Mouse (Mus musculus): Measurements from ENCODE around the gene Ctdspl. TPM values are rescaled to one million over a fixed set of nuclear protein-coding genes. Genes with fewer than 3 reads are reported as not detected.

The Ctdspl gene
- polyA plus RNA-seq, 1 experiment from 2014 or later: 5.6 TPM

DNA sequence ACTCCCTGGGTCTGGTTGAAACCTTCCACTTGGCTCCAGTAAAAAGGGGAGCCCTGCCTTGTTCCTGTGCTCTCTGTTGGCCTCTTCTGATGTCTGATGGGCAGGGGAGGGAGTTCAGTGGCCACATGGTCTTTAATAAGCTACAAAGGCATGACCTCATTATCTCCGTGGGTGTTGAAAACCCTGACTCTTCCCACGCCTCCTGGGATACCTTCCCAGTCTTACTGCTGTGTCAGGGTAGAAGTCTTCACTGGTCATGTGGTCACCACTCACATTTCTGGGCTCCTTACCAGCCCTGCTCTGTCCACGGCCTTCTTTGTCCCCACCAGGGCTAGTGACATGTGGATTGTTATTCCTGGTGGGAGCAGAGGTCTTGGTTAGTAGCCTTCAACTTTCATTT is 11.3 kb downstream of the Ctdspl start:
- no peak overlapping the region for H3K9ac ChIP-seq (replicated peaks)
- WGBS: 54% methylated on average over 3 of the region's 3 CpGs
- no peak for ATAC-seq (replicated peaks)

GRCm38 (mm10) chr9:118939410-118939809 is 13.2 kb downstream of the Ctdspl start:
- no peaks in the 10 kb centered on the region for H3K27me3 ChIP-seq
- no peaks in the 10 kb centered on the region for H3K36me3 ChIP-seq
- no peaks in the 10 kb centered on the region for H3K9me3 ChIP-seq
- H3K4me2 ChIP-seq (replicated peaks): no peak overlapping the region
- no peak overlapping the region for H3K4me3 ChIP-seq
- no peak overlapping the region for H3K9ac ChIP-seq (replicated peaks)
- H3K4me1 ChIP-seq: 0 out of 2 replicates have a peak, but pooled peaks cover 9% of the 10 kb centered on the region
- ATAC-seq (replicated peaks): no peak
- 44% methylated on average over 13 of the region's 13 CpGs for WGBS
- no peak overlapping the region for H3K27ac ChIP-seq (replicated peaks)

More for the DNA sequence above, 11.3 kb downstream of the Ctdspl start:
- Histone ChIP-seq H3K36me3 (no peaks in the 10 kb centered on the region), H3K4me3 (no peak overlapping the region), H3K27me3 (no peaks in the 10 kb centered on the region), H3K27ac (replicated peaks) (no peak overlapping the region), H3K4me2 (replicated peaks) (no peak overlapping the region), H3K4me1 (0 out of 2 replicates have a peak, but pooled peaks cover 9% of the 10 kb centered on the region), H3K9me3 (no peaks in the 10 kb centered on the region)

DNA sequence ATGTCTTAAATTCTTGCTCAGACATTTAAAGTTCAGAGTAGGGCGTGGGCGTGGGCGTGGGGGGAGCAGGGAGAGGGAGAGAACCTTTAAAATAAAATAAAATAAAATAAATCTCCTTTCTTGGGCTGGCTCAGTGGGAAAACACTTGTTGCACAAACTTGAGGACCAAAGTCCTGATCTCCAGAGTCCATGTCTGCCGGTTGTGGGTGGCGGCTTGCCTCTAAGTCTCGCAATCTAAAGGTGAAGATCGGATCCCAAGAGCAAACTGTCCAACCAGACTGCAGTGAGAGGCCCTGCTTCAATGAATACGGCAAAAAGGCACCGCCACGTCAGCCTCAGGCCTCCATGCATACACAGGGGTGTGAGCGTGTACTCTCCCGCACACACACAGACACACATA is 13.6 kb downstream of the Ctdspl start:
- H3K4me3 ChIP-seq: no peak overlapping the region
- no peak overlapping the region for H3K27ac ChIP-seq (replicated peaks)
- no peak for ATAC-seq (replicated peaks)
- no peak overlapping the region for H3K9ac ChIP-seq (replicated peaks)
- H3K36me3 ChIP-seq: no peaks in the 10 kb centered on the region
- no peak overlapping the region for H3K4me2 ChIP-seq (replicated peaks)
- H3K9me3 ChIP-seq: no peaks in the 10 kb centered on the region
- H3K27me3 ChIP-seq: no peaks in the 10 kb centered on the region
- 0 out of 2 replicates have a peak, but pooled peaks cover 9% of the 10 kb centered on the region for H3K4me1 ChIP-seq
- WGBS: 82% methylated on average over 12 of the region's 12 CpGs

DNA sequence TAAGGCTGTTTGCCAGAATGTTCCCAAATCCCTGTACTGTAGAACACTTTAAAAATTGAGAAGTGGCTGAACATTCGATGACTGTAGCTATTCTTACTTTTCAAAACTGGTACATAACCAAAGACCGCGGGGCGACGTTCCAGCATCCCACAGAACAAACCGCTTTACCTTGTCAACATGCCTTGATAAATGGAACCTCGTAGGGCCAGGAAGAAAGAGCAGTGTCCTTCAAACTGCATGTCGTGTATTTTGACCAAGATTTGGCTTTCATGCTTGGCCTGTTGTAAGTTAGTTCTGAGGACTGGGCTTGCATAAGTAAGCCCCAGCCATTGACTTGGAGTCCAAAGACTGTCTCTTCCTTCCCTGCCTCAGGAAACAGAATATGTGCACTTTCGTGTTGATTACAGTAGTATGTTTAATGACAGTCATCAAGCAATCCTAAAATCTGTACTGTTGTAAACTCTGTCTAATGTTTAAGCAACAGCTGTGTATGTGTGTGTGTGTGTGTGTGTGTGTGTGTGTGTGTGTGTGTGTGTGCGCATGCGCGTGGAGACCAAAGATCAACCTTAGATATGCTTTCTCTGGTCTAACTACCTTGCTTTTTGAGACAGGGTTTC is 14.4 kb downstream of the Ctdspl start:
- H3K4me1 ChIP-seq: 0 out of 2 replicates have a peak, but pooled peaks cover 9% of the 10 kb centered on the region
- ATAC-seq (replicated peaks): no peak
- H3K27ac ChIP-seq (replicated peaks): no peak overlapping the region
- H3K4me3 ChIP-seq: no peak overlapping the region
- H3K27me3 ChIP-seq: no peaks in the 10 kb centered on the region
- 73% methylated on average over 12 of the region's 12 CpGs for WGBS
- H3K9ac ChIP-seq (replicated peaks): no peak overlapping the region
- H3K9me3 ChIP-seq: no peaks in the 10 kb centered on the region
- no peaks in the 10 kb centered on the region for H3K36me3 ChIP-seq
- no peak overlapping the region for H3K4me2 ChIP-seq (replicated peaks)

DNA sequence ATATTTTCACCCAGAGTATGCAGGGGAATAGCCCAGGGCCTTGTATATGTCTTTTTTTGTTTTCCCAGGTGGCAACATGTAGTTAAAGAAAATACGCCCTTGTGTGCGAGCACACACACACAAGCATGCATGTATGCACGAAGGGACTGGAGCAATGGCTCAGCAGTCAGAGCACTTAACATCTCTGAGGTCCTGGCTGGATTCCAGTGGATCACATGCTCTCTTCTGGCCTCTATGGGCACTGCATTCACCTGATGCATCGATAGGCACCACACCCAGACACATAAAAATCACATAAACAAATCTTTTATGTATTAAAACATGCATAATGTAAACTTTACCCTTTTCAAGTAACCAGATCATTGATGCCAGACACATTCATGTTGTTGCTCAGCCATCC is 15.8 kb downstream of the Ctdspl start:
- Histone ChIP-seq H3K4me1 (0 out of 2 replicates have a peak, but pooled peaks cover 9% of the 10 kb centered on the region), H3K36me3 (no peaks in the 10 kb centered on the region), H3K27me3 (no peaks in the 10 kb centered on the region), H3K9me3 (no peaks in the 10 kb centered on the region), H3K4me3 (no peak overlapping the region), H3K4me2 (replicated peaks) (no peak overlapping the region), H3K9ac (replicated peaks) (no peak overlapping the region), H3K27ac (replicated peaks) (no peak overlapping the region)
- ATAC-seq (replicated peaks): no peak
- 85% methylated on average over 4 of the region's 4 CpGs for WGBS

- 58% methylated on average over 5 of the region's 5 CpGs for WGBS
- Histone ChIP-seq H3K4me2 (replicated peaks) (no peak overlapping the region), H3K9ac (replicated peaks) (no peak overlapping the region), H3K27ac (replicated peaks) (no peak overlapping the region), H3K36me3 (no peaks in the 10 kb centered on the region), H3K9me3 (no peaks in the 10 kb centered on the region), H3K27me3 (no peaks in the 10 kb centered on the region), H3K4me1 (0 out of 2 replicates have a peak, but pooled peaks cover 9% of the 10 kb centered on the region), H3K4me3 (no peak overlapping the region)
- no peak for ATAC-seq (replicated peaks)
Observed at GRCm38 (mm10) chr9:118943941-118944340, 17.7 kb downstream of the Ctdspl start.

- Histone ChIP-seq H3K4me2 (replicated peaks) (no peak overlapping the region), H3K4me1 (0 out of 2 replicates have a peak, but pooled peaks cover 7% of the 10 kb centered on the region), H3K9ac (replicated peaks) (no peak overlapping the region), H3K4me3 (no peak overlapping the region), H3K27me3 (no peaks in the 10 kb centered on the region), H3K27ac (replicated peaks) (no peak overlapping the region), H3K9me3 (no peaks in the 10 kb centered on the region), H3K36me3 (no peaks in the 10 kb centered on the region)
- no peak for ATAC-seq (replicated peaks)
- WGBS: 74% methylated on average over 12 of the region's 12 CpGs
Observed at GRCm38 (mm10) chr9:118944388-118944787, 18.1 kb downstream of the Ctdspl start.

DNA sequence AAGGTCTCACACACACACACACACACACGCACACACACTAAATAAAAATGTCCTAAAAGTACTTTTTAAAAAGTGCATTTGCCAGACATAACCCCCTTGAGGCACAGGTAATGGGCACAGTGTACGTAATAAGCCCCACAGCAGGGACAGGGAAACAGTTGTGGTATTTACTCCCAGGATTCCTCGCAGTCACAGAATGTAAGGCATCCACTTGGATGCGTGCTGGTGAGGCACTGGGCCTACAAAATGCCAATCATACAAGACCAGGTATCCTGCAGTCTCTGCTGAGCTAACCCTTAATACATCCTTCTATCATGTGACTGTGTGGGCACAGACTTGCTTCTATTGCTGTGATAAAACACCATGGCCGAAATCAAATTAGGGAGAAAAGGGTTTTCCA is 22.2 kb downstream of the Ctdspl start:
- H3K27ac ChIP-seq (replicated peaks): no peak overlapping the region
- no peaks in the 10 kb centered on the region for H3K36me3 ChIP-seq
- 94% methylated on average over 5 of the region's 5 CpGs for WGBS
- no peaks in the 10 kb centered on the region for H3K27me3 ChIP-seq
- ATAC-seq (replicated peaks): no peak
- H3K9ac ChIP-seq (replicated peaks): no peak overlapping the region
- no peak overlapping the region for H3K4me3 ChIP-seq
- no peaks in the 10 kb centered on the region for H3K4me1 ChIP-seq
- H3K4me2 ChIP-seq (replicated peaks): no peak overlapping the region
- H3K9me3 ChIP-seq: no peaks in the 10 kb centered on the region

DNA sequence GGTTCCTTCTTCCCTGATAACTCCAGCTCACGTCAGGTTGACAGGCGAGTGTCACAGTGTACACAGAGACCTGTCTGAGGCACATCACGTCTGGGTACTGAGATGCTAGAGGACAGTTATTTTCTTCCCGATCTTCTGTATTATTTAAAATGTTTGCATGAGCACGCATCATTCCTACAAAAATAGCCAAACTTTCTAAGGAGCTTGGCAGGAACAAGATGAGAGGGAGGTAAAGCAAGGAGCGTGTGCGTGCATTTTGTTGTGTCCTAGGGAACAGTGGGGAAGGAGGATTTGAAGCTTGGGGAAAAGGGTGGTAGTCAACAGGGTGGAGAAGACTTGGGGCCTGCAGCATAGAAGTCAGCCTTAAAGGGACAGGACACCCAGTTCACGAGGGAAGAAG is 22.9 kb downstream of the Ctdspl start:
- Histone ChIP-seq H3K27me3 (no peaks in the 10 kb centered on the region), H3K27ac (replicated peaks) (no peak overlapping the region), H3K9ac (replicated peaks) (no peak overlapping the region), H3K4me2 (replicated peaks) (no peak overlapping the region), H3K4me1 (no peaks in the 10 kb centered on the region), H3K4me3 (no peak overlapping the region), H3K36me3 (no peaks in the 10 kb centered on the region), H3K9me3 (no peaks in the 10 kb centered on the region)
- 90% methylated on average over 8 of the region's 8 CpGs for WGBS
- ATAC-seq (replicated peaks): no peak

- H3K4me3 ChIP-seq: no peak overlapping the region
- H3K27me3 ChIP-seq: no peaks in the 10 kb centered on the region
- no peak overlapping the region for H3K4me2 ChIP-seq (replicated peaks)
- ATAC-seq (replicated peaks): no peak
- H3K27ac ChIP-seq (replicated peaks): no peak overlapping the region
- no peaks in the 10 kb centered on the region for H3K36me3 ChIP-seq
- H3K9ac ChIP-seq (replicated peaks): no peak overlapping the region
- H3K9me3 ChIP-seq: no peaks in the 10 kb centered on the region
- no peaks in the 10 kb centered on the region for H3K4me1 ChIP-seq
- WGBS: 85% methylated on average over 4 of the region's 4 CpGs
Observed at GRCm38 (mm10) chr9:118949654-118950053, 23.4 kb downstream of the Ctdspl start.

DNA sequence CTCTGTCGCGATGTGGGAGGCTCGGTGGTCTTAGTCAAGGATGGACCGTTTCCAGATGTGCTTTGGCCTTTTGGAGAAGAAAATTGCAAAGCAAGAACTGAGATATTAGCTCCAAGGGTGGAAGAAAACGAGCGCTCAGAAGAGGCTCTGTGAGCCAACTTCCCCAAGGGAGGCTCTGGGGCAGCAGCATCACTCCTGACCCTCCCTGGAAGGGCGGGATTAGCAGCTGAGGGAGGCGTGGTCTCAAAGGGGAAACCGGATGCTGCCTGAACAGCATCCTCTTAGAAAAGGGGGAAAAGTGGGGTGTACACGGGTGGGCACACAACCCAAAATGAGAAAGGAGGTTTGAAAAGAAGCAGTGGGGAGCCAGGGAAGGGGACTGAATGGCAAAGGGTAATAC is 23.8 kb downstream of the Ctdspl start:
- H3K36me3 ChIP-seq: no peaks in the 10 kb centered on the region
- no peak for ATAC-seq (replicated peaks)
- WGBS: 78% methylated on average over 10 of the region's 10 CpGs

GRCm38 (mm10) chr9:118950751-118951150 is 24.5 kb downstream of the Ctdspl start:
- Histone ChIP-seq H3K36me3 (no peaks in the 10 kb centered on the region), H3K9me3 (no peaks in the 10 kb centered on the region), H3K9ac (replicated peaks) (no peak overlapping the region), H3K4me1 (no peaks in the 10 kb centered on the region), H3K4me2 (replicated peaks) (no peak overlapping the region), H3K4me3 (no peak overlapping the region), H3K27me3 (no peaks in the 10 kb centered on the region), H3K27ac (replicated peaks) (no peak overlapping the region)
- no peak for ATAC-seq (replicated peaks)
- 71% methylated on average over 2 of the region's 2 CpGs for WGBS

More for the DNA sequence above, 23.8 kb downstream of the Ctdspl start:
- Histone ChIP-seq H3K4me3 (no peak overlapping the region), H3K27ac (replicated peaks) (no peak overlapping the region), H3K4me1 (no peaks in the 10 kb centered on the region), H3K27me3 (no peaks in the 10 kb centered on the region), H3K9me3 (no peaks in the 10 kb centered on the region), H3K9ac (replicated peaks) (no peak overlapping the region), H3K4me2 (replicated peaks) (no peak overlapping the region)

- 92% methylated on average over 7 of the region's 7 CpGs for WGBS
- H3K4me2 ChIP-seq (replicated peaks): no peak overlapping the region
- no peaks in the 10 kb centered on the region for H3K36me3 ChIP-seq
- H3K27me3 ChIP-seq: no peaks in the 10 kb centered on the region
- no peak overlapping the region for H3K27ac ChIP-seq (replicated peaks)
- ATAC-seq (replicated peaks): no peak
- H3K4me3 ChIP-seq: no peak overlapping the region
- no peaks in the 10 kb centered on the region for H3K4me1 ChIP-seq
- no peaks in the 10 kb centered on the region for H3K9me3 ChIP-seq
- no peak overlapping the region for H3K9ac ChIP-seq (replicated peaks)
Observed at GRCm38 (mm10) chr9:118951381-118951780, 25.1 kb downstream of the Ctdspl start.
